Mouse (Mus musculus) embryonic facial prominence, embryonic 12.5 days (tissue): ENCODE results near the gene Evc2. TPM values are rescaled to one million over a fixed set of nuclear protein-coding genes. Genes with fewer than 3 reads are reported as not detected.

Experiments used
- polyA plus RNA-seq: library from polyadenylated mRNA; unstranded; fragments of >200 nt; fragmentation: Nextera tagmentation; extraction: Ambion mirVana; gene quantifications from 2 replicates; pipeline ENCODE4 v1.2.1, GENCODE M21; 2016

Gene Evc2
- polyA plus RNA-seq, 1 experiment from 2014 or later, result 25.1 TPM

Other genes starting within 250 kb of the Evc2 start
- 49.5 and 61.2 TPM in 2 replicates for gene Crmp1, start 96.6 kb upstream of the Evc2 start, polyA plus RNA-seq
- 39.2 and 39.8 TPM in 2 replicates for gene Evc, start 1.6 kb upstream of the Evc2 start, polyA plus RNA-seq